Mouse (Mus musculus) kidney, adult 18-20 months (tissue): ENCODE measurements around the gene Fabp6.

Source experiments
- DNase-seq: peaks from one replicate; pipeline ENCODE4 v3.0.0; 2021

Gene Fabp6

GRCm38 (mm10) chr11:43601440-43601839 lies at the start of gene Fabp6:
TSS of gene Fabp6 (minus strand) at chr11:43601540.
- DNase-seq, result no peak

DNA sequence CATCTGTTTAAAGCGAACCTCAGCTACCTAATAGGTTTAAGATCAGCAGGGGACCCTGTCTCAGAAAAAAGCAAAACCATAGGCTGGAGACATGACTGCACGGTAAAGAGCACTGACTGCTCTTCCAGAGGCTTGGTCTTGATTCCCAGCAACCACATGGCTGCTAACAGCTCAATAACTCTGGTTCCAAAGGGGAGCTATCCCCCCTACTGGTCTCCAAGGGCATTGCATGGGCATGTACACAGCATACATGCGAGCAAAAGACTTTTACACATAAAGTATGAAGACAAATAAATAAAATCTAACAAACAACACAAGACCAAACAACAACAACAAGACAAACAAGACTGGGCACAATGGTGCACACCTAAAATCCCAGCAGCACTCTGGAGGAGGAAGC lies 43.9 kb upstream of the Fabp6 start:
- no peak for DNase-seq

GRCm38 (mm10) chr11:43643180-43643591 lies 41.8 kb upstream of the Fabp6 start:
- peak; percentile 92 for DNase-seq

DNA sequence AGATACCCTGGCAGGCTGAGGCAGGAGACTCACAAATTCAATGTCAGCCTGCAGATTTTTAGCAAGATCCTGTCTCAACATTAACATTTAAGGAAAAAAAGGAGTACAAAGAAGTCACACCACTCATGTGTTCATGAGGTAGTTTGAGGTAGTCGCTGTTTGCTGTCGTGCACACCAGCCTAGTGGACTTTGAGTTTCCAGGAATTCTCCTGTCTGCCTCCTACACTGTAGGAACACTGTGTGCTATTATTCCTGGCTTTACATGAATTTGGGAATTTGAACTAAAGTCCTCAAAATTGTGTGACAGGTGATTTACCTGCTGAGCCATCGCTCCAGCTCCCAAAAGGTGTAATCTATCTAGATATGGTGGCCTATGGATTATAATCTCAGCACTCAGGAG lies 37.1 kb upstream of the Fabp6 start:
- peak; percentile 27 for DNase-seq

GRCm38 (mm10) chr11:43636761-43637160 lies 35.4 kb upstream of the Fabp6 start:
- DNase-seq, result no peak

GRCm38 (mm10) chr11:43633658-43634401 lies 32.5 kb upstream of the Fabp6 start:
- peak; percentile 76 for DNase-seq

GRCm38 (mm10) chr11:43633165-43633564 lies 31.8 kb upstream of the Fabp6 start:
- DNase-seq, result no peak

DNA sequence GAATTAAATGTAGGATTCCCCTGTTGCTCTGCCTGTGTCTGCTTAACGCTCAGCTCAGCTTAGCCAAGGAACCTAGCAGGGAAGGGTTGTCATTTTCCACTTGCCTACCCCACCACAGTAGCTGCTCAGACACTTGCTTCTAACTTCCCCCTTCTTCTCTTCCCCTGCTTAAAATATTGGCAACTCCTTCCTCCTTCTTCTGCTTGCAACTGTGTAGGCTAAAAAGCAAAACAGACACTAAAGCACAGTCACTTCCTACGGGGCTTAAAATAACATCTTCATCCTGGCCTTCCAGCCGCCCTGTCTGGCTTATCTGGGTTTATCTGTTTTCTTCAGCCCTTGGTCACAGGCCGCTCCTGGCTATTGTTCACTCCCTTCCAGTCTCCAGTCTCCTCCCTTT lies 31.2 kb upstream of the Fabp6 start:
- DNase-seq, result no peak

DNA sequence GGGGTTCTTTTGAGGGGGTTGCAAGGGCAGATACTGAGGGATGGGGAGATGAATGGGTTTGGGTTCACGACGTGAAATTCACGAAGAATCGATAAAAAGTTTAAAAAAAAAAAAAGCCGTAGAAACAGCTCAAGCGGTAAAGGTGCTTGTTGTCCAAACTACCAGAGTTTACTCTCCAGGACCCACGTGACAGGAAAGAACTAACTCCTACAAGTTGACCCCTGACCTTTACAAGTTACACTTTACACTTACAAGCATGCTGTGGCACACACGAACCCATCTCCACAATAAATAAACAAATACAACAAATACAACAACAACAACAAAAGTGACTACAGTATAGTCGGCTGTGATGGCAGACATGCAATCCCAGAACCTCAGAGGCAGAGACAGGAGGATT lies 30.3 kb upstream of the Fabp6 start:
- DNase-seq, result no peak

- DNase-seq, result no peak
Measured at GRCm38 (mm10) chr11:43626927-43627645, 25.7 kb upstream of the Fabp6 start.

- peak; percentile 80 for DNase-seq
Measured at GRCm38 (mm10) chr11:43626300-43626926, 25.1 kb upstream of the Fabp6 start.

GRCm38 (mm10) chr11:43624341-43624740 lies 23.0 kb upstream of the Fabp6 start:
- no peak for DNase-seq

GRCm38 (mm10) chr11:43621769-43622168 lies 20.4 kb upstream of the Fabp6 start:
- DNase-seq, result peak; percentile 51

DNA sequence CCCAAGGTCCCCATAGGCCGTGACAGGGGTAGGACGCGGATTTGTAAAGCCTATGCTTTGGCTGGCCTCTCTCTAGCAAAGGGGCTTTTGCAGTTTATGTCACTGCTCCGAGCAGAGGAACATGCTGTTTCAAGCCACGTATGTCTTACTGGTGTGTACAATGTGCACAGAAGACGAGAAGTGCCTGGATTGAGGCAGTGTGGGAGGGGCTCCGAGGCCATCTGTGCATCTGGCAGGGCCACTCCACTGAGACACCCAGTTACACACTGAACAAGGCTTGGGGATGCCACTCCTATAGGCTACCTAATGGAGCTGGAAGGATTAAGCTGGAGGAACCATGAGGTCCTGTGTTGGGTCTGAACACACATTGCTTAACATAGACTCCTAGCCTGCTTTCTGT lies 17.1 kb upstream of the Fabp6 start:
- DNase-seq, result no peak

GRCm38 (mm10) chr11:43617924-43618323 lies 16.6 kb upstream of the Fabp6 start:
- DNase-seq, result no peak

GRCm38 (mm10) chr11:43612834-43613488 lies 11.6 kb upstream of the Fabp6 start:
- peak; percentile 81 for DNase-seq

- DNase-seq, result no peak
Measured at GRCm38 (mm10) chr11:43610662-43611033, 9.3 kb upstream of the Fabp6 start.

GRCm38 (mm10) chr11:43610006-43610661 lies 8.8 kb upstream of the Fabp6 start:
- no peak for DNase-seq

GRCm38 (mm10) chr11:43608440-43608839 lies 7.1 kb upstream of the Fabp6 start:
- DNase-seq, result no peak

DNA sequence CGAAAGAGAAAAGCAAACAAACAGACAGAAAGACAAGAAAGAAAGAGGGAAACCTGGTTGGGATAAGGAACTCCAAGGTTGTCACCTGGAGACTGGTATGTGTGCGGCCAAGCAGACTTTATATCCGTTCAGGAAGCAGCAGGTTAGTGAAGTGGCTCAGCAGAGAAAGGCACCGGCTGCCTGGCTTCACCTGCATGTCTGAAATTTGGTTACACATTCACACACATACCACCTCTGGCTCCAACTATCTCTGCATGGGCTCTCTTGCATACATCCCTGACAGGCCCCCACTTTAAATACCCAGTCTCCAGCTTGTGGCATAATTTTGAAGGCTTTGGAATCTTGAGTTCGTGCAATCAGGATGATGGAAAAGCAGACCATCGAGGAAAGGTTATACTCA lies 4.5 kb upstream of the Fabp6 start:
- no peak for DNase-seq

- DNase-seq, result no peak
Measured at GRCm38 (mm10) chr11:43604891-43605290, 3.6 kb upstream of the Fabp6 start.

- DNase-seq, result no peak
Measured at GRCm38 (mm10) chr11:43604207-43604606, 2.9 kb upstream of the Fabp6 start.

- DNase-seq, result no peak
Measured at GRCm38 (mm10) chr11:43589530-43590072, 11.7 kb downstream of the Fabp6 start.
